Mouse (Mus musculus) gastrocnemius, adult 8-10 months (tissue): Measurements from ENCODE around the gene Fam107a. TPM values are rescaled to one million over a fixed set of nuclear protein-coding genes. Genes with fewer than 3 reads are reported as not detected.

ENCODE experiments used
- DNase-seq, 2 experiments: peaks; one replicate each; pipeline ENCODE4 v3.0.0; 2022; ENCODE audit warnings: low spot score in 2 of 2
- total RNA-seq, 4 experiments: library from RNA; stranded (reverse); gene quantifications; 2 replicates each; pipeline ENCODE4 v1.2.4; 2022

Fam107a gene
- total RNA-seq, 4 experiments from 2014 or later: 1.3 to 2.8 (median 2.4) TPM

GRCm38 (mm10) chr14:8256881-8257280 is 60.9 kb downstream of the Fam107a start:
- no peak for DNase-seq

DNA sequence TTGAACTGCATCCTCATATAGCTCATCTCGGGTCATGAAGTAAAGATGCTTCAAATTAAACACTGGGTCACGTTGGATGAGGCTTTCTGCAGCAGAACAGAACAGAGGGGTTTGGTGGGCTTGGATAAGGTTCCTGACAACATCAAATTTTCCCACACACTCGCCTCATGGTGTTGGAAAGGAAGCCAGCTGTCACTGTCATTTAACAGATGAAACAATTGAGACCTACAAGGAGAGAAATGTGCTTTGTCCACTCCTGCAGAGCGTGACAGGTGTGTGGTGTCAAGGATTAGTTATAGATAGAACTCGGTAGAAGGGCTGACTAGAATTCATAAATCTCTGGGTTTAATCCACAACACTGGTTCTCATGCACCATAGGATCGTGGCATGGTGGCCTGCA is 61.8 kb downstream of the Fam107a start:
- no peak for DNase-seq

DNA sequence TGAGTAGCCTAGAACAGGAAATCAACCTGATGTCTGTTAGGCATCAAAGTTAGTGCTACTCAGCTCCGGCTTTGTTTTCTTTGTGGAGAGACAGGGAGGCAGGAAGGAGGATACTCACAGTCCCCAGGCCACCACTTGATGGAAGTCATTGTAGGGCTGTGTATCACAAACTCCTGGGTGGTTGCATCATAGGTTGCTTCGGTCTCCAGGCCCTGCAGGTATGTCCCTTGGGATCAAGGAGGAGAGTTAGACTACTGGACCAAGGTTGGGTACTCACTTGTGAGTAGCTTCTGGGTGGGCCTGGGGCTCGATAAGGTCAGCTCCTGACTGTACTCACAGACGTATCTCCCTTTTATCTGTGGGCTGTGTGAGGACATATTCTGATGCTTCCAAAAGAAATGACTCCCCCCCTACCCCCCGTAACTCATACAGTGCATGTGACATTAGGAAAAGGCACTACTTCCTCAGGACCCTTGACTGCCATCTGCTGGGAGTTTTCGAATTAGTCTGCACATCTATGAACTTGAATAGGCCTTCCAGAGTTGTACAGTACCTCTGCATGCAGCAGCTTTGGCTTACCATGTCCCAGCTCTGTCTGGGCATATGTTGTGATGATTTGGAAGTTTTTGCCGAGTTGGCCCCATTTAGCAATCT is 62.6 kb downstream of the Fam107a start:
- no peak for DNase-seq

GRCm38 (mm10) chr14:8251330-8251885 is 66.4 kb downstream of the Fam107a start:
- no peak for DNase-seq

GRCm38 (mm10) chr14:8250141-8250871 is 67.5 kb downstream of the Fam107a start:
- no peak for DNase-seq

- no peak for DNase-seq
These were observed 68.6 kb downstream of the Fam107a start for GRCm38 (mm10) chr14:8249206-8249605.

DNA sequence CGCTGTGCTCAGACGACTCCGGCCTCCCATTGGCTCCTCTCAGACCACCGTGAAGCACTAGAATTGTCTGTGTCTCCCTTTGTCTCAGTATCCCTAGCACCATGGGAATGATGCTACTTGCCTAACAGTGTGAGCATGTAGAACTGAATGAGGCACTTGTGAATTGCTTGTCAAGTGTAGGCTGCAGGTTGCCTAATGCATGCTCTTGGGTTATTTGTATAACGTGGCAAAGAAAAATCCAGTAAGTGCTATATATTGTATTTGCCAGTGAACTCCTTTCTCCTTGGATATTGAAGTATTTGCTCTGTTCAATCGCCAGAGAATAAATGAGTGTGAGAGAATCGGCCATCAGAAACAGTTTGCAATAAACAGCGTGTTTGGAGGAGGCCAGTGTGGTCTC is 70.9 kb downstream of the Fam107a start:
- no peak for DNase-seq

Other genes starting within 250 kb of the Fam107a start
- gene Rpp14, start 237.7 kb downstream of the Fam107a start, total RNA-seq: 10 to 100 TPM; 31.3 to 35.1 (median 33.2) TPM
- 10 to 100 TPM; 11.4 to 14.9 (median 12.6) TPM for gene Pxk, start 219.8 kb downstream of the Fam107a start, total RNA-seq
- gene Pdhb, start 145.0 kb downstream of the Fam107a start, total RNA-seq: 100 to 1,000 TPM; 268 to 280 (median 272) TPM
- gene Kctd6, start 103.9 kb downstream of the Fam107a start, total RNA-seq: 10 to 100 TPM in 1 of 4 experiments, 1 to 10 TPM in 3; 7.7 to 10.4 (median 8.2) TPM
- gene Acox2, start 58.7 kb downstream of the Fam107a start, total RNA-seq: under 1 TPM in 2 of 4 experiments, not detected in 2; 0.56 to 0.99 TPM
- not detected for gene Oit1, start 60.7 kb upstream of the Fam107a start, total RNA-seq